Mouse (Mus musculus): ENCODE data around the gene Aldh4a1.

The Aldh4a1 gene

DNA sequence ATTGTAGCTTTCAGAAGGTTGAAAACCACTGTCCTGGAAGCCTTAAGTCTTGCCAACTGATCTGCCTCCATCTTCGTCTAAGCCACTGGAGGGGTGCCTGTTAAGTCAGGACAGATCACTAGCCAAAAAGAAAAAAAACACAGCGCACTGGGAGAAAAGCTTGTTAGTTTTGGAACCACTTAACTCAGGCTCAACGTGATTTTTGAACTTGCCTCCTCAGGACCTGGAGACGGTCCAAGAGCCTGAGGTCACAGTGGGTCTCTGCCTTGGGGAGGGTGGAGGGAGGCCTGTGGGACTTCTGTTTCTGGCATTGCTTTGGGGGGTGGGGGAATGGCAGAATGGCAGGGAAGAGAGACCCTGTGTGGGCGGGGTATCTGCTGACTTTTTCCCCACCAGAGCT is 8.5 kb downstream of the Aldh4a1 start:
- no peak for TF ChIP-seq GATA4 (IDR thresholded peaks at IDR 0.05; ENCODE audit: insufficient replicate concordance, low read length)

DNA sequence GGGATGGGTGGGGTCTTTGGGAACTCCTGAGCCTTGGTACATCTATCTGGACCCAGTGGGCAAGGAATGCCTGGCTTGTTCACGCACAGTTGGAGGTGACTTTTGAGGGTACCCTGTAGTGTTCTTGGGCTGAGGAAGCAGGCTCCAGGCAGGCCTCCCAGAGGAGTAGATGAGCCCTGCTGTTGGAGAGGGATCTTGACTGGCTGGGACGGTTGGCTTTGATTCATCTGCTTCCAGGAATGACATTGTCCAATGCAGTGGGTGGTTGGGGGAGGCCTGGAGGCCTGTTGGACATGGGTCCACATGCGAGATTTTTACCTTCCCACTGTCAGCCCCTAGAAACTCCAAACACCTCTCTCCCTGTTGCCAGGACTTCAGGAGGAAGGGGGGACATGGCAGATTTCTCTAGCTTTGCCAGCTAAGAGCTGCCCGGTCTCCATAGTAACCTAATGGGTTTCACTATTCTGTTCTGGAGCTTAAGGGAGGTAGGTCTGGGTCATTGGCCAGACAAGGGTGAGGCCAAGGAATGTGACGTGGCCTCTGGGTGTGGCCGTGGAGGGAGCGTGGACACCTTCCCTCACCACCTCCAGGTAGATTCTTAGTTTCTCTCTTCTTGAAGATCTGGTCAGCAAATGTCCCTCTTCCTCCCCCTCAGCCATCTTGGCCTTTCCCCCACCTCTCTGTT is 9.0 kb downstream of the Aldh4a1 start:
- no peak for TF ChIP-seq GATA4 (IDR thresholded peaks at IDR 0.05; ENCODE audit: insufficient replicate concordance, low read length)

DNA sequence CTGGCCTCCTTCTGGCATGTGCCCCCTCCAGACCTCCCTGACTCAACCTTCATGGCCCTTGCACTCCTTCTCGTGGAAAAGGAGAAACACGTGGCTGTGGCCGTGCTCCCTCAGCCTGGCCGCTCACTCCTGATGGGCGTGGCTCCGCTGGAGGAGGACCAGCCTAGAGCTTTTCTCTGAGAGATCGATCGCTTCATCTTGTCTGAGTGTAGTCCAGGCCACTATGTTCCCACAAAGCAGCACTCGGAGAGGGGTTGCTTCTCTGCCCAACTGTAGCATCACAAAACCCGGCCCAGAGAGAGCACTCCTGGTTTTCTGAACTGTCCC is 9.6 kb downstream of the Aldh4a1 start:
- TF ChIP-seq GATA4 (IDR thresholded peaks at IDR 0.05; ENCODE audit: insufficient replicate concordance, low read length), result no peak

GRCm38 (mm10) chr4:139636373-139636772 is 13.7 kb downstream of the Aldh4a1 start:
- TF ChIP-seq GATA4 (IDR thresholded peaks at IDR 0.05; ENCODE audit: insufficient replicate concordance, low read length), result no peak

DNA sequence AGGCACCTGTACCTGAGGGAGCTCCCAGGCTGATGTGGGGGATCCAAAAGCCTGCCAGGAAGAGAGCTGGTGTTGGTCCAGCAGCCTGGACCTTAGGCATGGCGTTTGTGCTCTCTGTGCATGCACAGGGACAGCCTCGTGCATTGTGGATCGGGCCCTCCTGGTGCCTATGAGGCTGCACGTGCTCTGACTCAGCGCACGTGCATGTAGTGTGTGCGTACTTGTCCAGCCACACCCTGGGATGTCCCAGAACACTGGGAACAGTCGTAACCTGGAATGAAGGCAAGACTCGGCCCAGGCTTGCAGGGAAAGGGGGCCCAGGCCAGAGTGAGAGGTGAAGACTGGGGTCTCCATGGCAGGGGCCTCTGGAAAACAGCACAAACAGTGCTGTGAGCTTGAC is 15.2 kb downstream of the Aldh4a1 start:
- TF ChIP-seq GATA4 (IDR thresholded peaks at IDR 0.05; ENCODE audit: insufficient replicate concordance, low read length), result no peak

DNA sequence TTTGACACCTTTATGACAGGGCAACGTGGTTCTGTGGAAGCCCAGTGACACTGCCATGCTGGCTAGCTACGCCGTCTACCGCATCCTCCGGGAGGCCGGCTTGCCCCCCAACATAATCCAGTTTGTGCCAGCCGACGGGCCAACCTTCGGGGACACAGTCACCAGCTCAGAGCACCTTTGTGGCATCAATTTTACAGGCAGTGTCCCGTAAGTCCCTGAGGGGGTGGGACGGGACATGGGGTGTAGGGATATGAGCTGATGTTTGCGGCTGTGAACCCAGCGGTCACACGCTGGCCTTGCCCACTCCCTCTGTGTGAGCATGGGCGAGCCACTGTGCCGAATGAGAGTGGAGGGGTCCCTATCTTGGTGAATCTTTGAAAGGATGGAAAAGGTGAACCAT is 15.7 kb downstream of the Aldh4a1 start:
- no peak for TF ChIP-seq GATA4 (IDR thresholded peaks at IDR 0.05; ENCODE audit: insufficient replicate concordance, low read length)

GRCm38 (mm10) chr4:139639801-139640200 is 17.1 kb downstream of the Aldh4a1 start:
- no peak for TF ChIP-seq GATA4 (IDR thresholded peaks at IDR 0.05; ENCODE audit: insufficient replicate concordance, low read length)

- no peak for TF ChIP-seq GATA4 (IDR thresholded peaks at IDR 0.05; ENCODE audit: insufficient replicate concordance, low read length)
These were observed 17.7 kb downstream of the Aldh4a1 start for GRCm38 (mm10) chr4:139640333-139640732.

DNA sequence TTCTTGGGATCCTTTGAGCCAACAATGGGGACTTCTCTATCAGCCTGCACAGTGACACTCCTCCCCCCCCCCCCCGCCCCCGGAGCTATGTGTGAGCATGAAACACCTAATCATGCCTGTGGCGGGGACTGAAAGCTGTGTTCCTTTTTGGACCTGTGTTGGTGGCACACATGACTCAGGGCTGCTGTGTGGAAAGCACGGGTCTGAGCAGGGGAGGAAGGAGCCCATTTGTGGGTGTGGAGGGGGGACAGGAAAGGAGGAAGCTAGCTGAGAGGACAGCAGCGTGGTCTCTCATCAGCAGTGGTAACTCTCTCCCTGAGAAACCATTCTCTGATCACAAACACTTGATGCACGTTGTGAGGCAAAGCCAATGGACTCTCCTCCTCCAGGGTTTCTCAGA is 18.1 kb downstream of the Aldh4a1 start:
- TF ChIP-seq GATA4 (IDR thresholded peaks at IDR 0.05; ENCODE audit: insufficient replicate concordance, low read length), result no peak

- no peak for TF ChIP-seq GATA4 (IDR thresholded peaks at IDR 0.05; ENCODE audit: insufficient replicate concordance, low read length)
These were observed 19.3 kb downstream of the Aldh4a1 start for GRCm38 (mm10) chr4:139641829-139642425.

GRCm38 (mm10) chr4:139643972-139644371 is 21.3 kb downstream of the Aldh4a1 start:
- TF ChIP-seq GATA4 (IDR thresholded peaks at IDR 0.05; ENCODE audit: insufficient replicate concordance, low read length), result no peak

DNA sequence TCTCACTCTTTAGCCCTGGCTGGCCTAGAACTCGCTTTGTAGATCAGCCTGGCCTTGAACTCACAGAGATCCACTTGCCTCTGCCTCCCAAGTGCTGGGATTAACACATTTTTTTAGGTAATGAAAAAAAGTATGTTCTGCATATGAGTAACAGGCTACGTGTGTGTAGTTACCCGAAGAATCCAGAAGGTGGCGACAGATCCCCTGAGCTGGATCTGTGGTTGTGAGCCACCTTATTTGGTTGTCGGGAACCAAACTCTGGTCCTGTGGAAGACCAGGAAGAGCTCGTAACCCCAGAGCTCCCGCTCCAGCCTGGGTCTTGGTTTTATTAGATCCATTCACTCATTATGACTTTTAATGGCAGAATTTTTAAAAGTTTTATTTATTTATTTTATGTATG is 24.2 kb downstream of the Aldh4a1 start:
- no peak for TF ChIP-seq GATA4 (IDR thresholded peaks at IDR 0.05; ENCODE audit: insufficient replicate concordance, low read length)

DNA sequence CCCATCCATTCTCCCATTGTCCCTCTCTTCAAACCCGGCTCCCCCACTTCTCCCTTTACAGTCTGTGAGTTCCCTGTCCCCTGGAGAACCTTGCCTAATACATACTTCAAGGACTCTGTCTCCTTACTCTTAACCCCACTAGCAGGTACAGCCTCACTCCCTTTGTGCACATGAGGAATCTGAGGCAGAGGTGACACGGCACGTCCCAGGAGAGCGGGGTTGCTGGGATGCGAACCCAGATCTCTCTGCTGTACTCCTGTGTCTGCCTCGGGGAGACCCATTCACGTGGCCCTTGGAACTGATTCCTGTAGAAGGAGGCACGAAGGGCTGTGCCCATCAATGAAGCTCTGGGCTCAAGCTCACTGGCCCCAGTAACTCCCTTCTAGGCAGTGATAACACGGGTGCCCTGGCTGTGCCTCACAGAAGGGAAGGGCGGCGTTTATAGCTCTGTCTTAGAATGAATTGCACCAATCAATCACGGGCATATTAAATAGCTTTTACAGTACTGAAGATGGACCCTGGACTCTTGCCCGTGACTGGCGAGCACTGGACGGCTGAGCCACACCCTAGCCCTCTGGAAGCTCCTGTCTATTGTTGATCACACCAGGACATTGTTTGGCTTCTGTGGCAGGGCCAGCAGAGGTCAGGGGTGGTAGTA is 27.5 kb downstream of the Aldh4a1 start:
- no peak for TF ChIP-seq GATA4 (IDR thresholded peaks at IDR 0.05; ENCODE audit: insufficient replicate concordance, low read length)

DNA sequence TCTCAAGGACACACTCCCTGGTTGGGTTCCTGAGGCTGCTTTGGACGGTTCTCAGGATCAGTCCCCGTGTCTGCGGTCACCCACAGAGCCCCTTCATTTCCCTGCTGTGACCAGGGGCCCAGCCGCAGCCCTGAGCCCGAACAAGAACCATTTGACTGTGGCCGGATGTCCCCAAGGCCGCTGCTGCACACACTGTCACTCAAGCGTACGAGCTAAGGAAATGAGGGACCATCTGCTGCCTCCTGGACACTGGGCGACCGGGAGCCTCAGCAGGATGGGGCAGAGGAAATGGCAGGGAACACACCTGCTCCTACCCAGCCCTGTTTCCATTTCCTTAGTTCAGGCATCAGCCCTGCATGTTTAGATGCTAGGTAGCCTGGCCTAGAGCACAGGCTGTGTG is 28.2 kb downstream of the Aldh4a1 start:
- no peak for TF ChIP-seq GATA4 (IDR thresholded peaks at IDR 0.05; ENCODE audit: insufficient replicate concordance, low read length)

- TF ChIP-seq GATA4 (IDR thresholded peaks at IDR 0.05; ENCODE audit: insufficient replicate concordance, low read length), result no peak
These were observed 30.6 kb downstream of the Aldh4a1 start, which contains the start of gene Tas1r2 for GRCm38 (mm10) chr4:139653238-139653637. Tas1r2 (plus strand) TSS chr4:139653538.

DNA sequence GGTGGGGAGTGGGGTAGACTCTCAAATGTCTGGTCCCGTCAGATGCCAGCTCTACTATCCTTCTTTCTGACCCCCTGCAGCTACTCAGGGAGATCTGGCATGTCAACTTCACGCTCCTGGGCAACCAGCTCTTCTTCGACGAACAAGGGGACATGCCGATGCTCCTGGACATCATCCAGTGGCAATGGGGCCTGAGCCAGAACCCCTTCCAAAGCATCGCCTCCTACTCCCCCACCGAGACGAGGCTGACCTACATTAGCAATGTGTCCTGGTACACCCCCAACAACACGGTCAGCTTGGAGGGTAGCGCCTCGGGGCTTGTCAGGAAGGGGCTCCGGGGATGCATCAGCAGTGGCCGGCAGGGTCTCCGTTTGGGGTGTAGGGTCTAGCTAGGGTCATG is 39.2 kb downstream of the Aldh4a1 start:
- no peak for TF ChIP-seq GATA4 (IDR thresholded peaks at IDR 0.05; ENCODE audit: insufficient replicate concordance, low read length)

Measured in liver, adult (tissue).